Mouse (Mus musculus): ENCODE results near the gene Fbxo30. TPM values are rescaled to one million over a fixed set of nuclear protein-coding genes. Genes with fewer than 3 reads are reported as not detected.
"Not testable (repeated sequence)": the region's sequence is repeated elsewhere in the genome, so short reads cannot be mapped to it uniquely, and the experiment has no call there.

Gene Fbxo30
- total RNA-seq (2022), result 10 to 100 TPM; 13.6 to 19.0 (median 17.1) TPM

DNA sequence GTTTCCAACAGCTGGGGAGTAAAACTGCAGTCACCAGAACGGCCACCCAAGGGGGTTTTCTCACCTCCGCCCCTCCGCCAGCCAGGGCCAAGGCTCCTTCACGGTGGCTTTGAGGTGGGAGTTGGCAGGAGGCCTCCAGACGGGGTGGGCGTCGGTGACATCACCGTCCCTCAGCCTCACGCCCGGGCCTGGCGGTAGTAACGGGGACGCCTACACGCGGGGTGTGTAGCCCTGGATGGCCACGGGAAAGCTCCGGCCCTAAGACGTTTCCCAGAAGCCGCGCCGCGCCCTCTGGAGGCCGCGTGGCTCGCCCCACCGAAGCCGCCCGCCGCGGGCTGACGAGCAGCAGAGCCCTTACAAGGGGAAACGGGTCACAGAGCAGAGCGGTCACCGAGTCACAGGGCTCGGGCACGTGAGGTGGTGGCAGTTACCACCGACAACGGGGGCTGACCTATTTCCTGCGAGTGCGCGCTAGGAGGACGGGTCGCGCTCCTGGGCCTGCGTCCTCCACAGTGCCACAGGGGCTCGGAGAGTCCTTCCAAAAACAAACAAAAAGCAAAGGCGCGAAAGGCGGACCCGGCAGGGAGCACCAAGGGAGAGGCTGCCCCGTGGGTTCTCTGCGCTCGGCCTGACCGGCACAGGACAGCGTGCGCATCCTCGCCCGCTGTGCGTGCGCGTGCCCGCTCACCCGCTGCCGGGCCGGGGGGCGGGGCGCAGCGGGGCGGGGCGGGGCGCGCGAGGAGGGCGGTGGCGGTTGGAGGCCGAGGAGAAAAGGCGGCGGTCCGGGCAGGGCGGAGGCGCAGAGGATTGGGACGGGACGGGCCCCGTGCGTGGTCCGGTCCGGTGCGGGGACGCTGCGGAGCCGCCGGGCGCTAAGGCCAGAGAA lies at the start of gene Fbxo30:
Gene Fbxo30, plus strand, starts transcription at position 753 of the 886 bp plus-strand sequence.
- peak; percentile 90 to 93 for DNase-seq (ENCODE audit: low spot score in 2 of 2)

DNA sequence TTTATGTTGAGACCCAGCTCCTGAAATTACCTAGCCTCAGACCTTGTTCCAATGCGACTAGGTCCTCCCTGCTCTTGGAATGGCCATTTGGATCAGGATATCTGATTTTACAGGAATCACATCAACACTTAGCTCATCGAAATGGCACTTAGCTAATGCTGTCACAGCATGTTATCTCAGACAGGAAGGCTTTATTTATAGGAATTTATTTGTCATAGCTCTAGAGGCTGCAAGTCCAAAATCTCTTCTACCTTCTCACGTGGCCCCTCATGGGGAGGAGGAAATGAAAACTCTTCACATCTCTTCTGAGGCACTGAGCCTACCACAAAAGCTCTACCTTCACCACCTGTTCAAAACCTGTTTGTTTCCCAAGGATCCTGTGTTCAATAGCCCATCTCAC lies 47.9 kb upstream of the Fbxo30 start:
- DNase-seq (ENCODE audit: low spot score in 2 of 2), result no peak

DNA sequence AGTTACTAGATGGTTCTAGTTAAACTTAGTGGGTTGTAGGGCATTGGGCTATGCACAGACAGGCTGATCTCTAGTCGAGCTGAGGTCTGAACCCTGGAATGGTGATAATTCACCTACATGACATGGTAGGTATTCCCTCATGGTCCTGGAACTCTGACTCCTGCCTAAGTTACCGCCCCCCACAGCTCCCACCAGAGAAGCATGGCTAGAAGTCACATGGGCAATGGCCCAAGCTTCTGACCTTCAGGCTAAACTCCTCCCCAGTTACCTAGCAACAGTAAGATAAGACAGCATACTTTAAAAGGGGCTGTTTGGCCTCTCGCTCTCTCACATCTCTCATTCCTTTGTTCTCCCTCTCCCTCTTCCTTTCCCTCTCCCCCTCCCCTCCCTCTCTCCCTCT lies 38.1 kb upstream of the Fbxo30 start:
- not testable (repeated sequence) for DNase-seq (ENCODE audit: low spot score in 2 of 2)

DNA sequence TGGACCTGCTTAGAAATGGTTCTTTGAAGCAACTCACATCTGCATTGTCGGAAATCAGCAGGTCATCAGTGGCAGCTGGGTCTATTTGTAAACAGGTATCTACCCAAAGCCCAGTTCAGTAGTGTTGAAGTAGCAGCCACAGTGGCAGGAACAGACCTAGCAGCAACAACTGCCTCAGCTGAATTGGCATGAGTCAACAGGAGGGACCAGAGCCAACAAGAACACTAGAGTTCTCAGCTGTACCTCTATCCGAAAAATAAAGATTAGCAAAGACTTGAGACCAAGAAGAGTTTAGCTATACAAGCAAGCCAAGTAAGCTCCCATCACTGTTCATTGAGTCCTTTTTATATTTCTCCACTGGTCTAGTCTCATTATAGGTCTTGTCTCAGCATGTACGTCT lies 32.9 kb upstream of the Fbxo30 start:
- no peak for DNase-seq (ENCODE audit: low spot score in 2 of 2)

DNA sequence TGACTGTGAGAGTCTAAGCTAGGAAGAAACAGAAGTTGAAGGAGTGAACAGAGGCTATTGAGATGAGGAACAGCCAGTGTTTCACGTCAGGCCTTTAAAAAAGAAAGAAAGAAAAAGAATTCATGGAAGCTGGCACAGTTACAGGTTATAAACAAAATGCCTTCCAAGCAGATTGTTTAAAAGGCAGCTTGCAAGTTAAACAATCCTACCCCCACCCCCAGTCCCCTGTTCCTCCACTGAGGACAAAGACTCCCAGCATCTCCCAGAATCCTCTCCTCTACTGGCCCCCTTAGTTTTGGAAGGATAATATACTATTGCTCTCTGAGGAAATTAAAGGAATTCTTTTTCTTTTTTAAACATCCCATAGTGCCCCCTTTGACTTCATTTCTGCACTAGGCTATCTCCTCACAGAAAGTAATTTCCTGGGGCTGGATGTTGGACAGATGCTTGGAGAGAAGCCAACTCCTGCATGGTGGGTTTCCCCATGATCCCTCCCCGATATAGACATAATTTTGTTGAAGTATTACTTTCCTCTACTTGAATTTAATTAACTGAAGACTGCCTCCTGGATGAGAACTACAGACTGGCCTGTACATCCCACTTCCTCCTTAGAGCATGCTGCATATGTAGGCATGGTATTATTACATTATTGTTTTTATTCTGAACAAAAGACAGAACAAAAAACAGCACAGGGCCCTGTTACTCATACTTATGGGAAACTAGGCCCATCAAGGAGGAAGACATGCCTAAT lies 30.7 kb upstream of the Fbxo30 start:
- no peak for DNase-seq (ENCODE audit: low spot score in 2 of 2)

DNA sequence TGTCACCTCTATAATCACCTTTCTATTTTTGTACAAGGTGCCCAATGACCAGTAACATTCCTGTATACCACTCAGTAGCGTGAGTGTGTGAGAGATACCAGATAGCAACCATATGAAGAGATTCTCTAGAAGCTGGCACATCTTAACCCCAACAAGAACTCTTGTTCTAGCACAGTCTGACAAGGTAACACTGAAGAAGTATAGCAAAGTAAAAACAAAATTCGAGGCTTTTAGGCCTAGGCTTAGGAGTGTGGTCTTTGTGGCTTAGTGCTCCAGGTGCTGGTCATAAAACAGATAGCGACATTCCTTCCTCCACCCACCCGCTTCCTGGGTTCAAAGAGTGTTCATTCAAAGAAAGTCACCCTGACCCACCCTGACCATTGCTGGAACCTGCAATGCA lies 27.5 kb upstream of the Fbxo30 start:
- DNase-seq (ENCODE audit: low spot score in 2 of 2), result not testable (repeated sequence)

DNA sequence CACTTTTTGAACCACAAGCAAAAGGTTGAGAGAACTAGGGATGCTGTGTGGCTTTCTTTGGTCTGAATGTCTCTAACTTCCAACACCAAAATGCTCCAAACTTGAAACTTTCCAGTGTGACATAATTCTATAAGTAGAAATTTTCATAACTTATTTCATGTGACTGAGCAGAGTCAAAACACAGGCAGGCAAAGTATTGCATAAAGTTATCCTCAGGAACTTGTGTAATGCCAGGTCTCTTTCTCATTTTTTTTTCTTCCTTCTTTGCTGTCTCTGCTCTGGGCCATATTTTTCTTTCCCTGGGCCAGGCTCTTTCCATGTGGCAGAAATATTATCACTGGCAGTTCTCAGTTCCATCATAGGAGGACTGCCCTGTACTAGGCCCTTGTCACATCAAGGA lies 21.0 kb upstream of the Fbxo30 start:
- no peak for DNase-seq (ENCODE audit: low spot score in 2 of 2)

DNA sequence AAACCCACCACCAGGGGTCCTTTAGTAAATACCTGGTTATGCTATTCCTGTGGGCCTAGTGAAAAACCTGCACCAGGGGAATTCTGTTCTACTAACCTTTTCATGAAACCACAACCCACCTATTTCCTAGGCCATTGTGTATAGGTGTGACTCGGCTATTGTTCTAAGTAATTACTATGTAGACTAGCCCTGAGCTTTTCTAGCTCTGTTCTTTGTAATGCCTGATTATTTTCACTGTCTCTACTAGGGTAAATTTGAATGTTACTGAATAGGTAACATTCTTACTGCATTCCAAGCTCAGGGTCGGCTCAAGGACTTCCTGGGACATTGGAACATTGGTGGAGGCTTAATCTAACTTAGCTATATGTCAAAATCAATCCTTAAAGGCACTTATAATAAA lies 18.8 kb upstream of the Fbxo30 start:
- not testable (repeated sequence) for DNase-seq (ENCODE audit: low spot score in 2 of 2)

DNA sequence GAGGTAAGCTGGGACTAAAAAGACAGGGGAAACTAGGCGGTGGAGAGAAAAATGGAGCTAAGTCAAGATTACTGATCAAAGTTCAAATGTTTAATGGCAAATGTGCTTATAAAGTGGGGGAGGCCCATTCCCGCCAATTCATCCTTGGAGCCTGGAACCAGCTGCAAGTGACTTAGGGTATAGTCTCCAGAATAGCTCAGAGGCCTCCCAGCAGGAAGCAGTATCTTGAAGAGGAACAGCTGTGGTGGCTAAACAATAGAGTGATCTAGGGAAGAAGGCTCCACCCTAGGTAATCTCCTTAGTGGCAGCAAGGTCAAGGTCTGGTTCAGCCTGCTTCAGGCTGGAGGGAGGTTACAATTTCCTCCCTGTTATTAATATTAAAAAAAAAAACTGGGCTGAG lies 17.3 kb upstream of the Fbxo30 start:
- DNase-seq (ENCODE audit: low spot score in 2 of 2), result not testable (repeated sequence)

DNA sequence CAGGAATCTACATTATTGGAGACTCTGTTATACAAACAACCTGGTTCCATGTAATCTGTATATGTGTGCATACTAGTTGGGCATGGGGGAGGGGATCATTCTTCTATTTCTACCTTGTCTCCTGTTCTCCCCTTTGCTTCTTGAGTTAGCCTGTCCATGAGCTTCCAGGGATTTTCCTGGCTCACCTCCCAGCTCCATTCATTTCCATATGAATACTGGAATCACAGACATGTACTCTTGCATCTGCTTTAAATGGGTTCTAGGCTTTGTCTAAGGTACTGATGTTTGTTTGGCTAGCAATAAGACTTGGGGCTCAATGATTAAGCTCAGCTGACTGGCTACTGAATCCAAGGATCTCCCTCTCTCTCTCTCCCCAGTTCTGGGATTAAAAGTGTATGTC lies 12.0 kb upstream of the Fbxo30 start:
- no peak for DNase-seq (ENCODE audit: low spot score in 2 of 2)

DNA sequence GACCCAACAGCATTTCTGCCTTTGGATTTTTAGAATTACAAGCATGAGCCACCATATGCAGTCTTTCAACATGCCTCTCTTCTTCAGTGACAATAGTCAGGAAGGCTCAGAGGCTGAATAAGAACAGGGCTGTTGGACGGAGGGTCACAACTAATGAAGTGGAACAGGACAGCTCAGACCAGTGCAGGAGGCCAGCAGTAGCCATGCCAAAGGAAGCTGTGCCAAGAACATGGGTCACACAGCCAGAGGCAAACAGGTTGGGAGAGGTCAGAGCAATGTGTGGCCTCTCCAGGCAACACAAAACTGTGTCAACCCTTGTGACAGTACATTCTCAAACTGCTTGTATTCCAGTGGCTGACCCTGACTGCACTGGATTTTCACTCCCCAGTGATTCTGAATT lies 6.7 kb upstream of the Fbxo30 start:
- DNase-seq (ENCODE audit: low spot score in 2 of 2), result peak; percentile 53

DNA sequence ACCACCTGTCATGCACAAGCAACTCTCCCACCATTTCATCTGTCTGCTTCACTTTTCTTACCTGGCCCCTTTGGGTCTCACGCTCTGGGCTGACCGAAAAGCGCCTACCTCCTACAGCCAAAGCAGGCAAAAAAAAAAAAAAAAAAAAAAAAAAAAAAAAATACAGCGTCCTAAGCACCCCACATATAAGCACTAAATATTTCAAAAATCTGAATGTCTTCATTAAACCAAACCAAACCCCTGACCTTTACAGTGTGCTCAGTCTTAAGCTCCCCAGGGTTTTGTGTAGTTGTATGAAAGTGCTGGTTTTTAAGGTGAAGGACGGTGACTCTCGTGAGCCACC lies 924 bp upstream of the Fbxo30 start:
- no peak for DNase-seq (ENCODE audit: low spot score in 2 of 2)

DNA sequence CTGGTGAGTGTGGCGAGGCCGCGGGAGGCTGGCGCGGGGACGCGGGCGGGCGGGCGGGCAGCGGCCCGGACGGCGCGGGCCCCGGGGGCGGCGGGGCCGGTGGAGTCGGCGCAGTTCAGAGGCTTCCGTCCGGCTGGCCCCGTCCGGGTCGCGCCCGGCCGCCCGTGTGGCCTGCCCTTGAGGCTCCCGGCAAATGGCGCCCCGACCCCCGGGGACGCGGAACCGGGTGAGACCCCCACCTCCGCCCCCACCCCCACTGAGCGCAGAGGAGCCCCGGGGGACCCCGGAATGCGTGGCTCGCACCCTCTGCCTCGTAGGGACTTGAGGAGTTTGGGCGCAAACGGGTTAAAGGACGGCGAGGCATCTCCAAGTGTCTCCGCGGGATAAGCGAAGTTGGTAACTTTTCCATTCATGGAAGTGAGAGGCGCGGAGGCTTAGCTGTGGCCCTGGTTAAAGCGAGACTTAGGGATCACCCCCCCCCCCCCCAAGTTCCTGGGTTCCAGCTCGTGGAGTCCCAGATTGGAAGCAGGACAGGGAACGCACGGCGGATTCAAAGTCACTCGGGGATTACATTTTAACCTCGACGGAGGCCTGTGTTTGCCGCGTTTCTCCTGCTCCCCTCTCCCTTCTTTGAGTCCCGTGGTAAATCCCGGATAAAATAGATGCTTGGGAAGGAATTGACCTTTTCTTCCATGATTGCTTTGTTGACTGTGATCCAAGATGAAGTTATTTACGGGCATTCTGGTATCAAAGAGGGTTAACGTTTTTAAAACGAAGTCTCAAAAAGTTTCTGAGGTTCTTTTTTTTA lies 572 bp downstream of the Fbxo30 start:
- no peak for DNase-seq (ENCODE audit: low spot score in 2 of 2)

DNA sequence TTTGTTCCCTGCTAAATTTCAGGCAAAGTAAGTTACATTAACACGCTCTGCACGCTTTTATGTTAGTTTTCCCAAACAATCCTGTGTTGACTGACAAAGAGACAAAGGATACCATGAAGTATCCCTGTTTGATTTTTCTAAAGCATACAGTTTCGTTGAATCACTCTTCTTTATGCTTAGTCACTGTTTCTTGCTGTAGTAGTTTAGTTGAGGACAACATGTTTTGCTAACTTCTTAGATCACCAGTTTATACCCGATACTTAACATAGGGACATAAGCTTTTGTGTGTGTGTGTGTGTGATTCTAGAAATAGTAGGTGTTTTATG lies 1.1 kb downstream of the Fbxo30 start:
- DNase-seq (ENCODE audit: low spot score in 2 of 2), result no peak

DNA sequence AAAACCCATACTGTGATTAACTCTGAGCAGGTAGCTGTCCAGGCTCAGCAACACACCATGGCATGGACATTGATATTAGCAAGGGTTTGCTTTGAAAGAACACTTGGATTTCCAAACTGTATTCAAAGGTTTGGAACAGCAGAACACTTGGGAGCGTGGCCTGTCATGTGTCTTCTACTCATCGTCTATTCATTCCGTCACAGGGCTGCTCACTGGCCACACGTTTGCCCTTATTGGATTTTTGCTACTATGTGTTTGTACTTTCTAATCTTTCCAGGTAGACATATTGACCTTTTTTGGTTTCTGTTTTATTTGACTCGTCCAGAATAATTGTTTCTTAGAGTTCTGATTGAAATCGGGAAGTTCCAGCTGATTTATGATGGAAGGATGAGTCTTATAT lies 17.3 kb downstream of the Fbxo30 start:
- no peak for DNase-seq (ENCODE audit: low spot score in 2 of 2)

DNA sequence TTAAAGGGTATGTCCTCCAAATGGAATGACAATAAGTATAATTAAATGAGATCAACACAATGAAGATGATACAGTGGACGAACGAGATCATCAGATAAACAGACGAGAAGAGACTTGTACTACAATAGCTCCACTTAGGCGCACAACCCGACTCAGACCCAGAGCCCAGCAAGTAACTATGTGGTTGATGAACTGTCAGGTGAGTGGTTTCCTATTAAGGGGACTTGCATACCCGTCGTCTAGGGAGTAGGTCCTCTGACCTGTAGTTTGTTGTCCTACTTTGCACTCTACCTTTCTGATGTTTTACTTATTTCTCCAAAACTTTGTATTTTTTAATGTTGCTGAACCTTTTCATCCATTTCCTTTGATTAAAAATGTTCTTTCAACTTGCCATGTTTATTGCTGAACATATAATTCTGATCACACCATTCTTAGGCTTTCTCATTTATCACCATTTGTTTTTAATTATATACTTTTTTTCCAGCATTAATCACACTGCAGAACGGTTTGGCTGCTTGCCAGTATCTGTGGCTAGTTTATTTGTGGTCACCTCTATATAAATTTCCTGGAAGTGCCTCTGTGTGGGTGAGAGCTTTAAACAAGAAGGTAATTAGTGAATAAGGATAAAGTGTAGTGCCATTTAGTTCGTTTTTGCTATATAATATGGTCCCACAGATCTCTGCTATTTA lies 24.4 kb downstream of the Fbxo30 start:
- no peak for DNase-seq (ENCODE audit: low spot score in 2 of 2)

DNA sequence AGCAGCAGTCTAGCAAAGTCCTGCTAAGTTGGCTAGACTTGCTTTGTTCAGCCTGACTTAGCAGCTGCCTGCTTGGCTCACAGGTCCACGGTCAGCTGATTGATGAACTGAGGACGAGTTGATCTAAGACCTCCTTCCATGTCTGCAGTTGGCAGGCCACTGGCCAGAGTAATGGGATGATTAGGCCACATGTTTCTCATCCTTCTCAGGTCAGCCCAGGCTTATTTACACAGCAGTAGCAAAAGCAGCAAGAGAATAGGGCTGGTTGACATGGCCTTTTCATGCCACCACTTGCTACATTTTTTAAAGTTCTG lies 24.9 kb downstream of the Fbxo30 start:
- peak in 1 of 2 experiments; percentile 24 for DNase-seq (ENCODE audit: low spot score in 2 of 2)

DNA sequence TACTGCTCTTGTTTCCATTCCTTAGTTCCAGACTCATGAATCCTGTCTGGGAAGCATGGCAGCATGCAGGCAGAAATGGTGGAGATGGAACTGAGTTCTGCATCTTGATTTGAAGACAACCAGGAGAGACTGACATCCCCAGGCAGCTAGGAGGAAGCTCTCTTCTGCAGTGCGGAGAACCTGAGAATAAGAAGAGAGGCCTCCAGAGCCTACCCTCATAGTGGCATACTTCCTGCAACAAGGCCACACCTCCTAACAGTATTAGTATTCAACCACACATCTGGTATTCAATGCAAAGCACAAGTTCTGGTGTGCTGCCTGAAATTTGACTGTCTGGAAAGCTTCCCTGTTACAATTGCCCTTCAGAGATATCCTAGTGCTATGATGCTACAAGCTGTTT lies 28.7 kb downstream of the Fbxo30 start:
- DNase-seq (ENCODE audit: low spot score in 2 of 2), result no peak

DNA sequence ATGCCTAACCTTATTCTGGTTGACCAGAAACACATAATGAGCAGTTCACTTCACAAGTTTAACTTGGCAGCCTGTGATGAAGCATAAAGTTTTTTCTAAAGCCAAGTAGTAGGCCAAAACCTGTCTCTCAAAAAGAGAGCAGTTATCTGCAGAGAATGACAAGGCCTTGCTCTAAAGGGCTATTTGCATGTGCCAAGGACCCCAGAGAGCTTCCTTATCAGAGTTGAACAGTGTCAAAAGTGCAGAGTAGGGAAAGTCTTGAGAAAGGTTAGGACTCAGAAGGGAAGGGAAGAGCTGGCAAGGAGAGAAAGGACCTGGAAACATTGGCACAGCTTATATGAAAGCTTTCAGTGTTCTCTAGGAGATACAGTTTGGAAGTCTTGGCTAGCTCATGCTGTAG lies 29.4 kb downstream of the Fbxo30 start:
- DNase-seq (ENCODE audit: low spot score in 2 of 2), result no peak

DNA sequence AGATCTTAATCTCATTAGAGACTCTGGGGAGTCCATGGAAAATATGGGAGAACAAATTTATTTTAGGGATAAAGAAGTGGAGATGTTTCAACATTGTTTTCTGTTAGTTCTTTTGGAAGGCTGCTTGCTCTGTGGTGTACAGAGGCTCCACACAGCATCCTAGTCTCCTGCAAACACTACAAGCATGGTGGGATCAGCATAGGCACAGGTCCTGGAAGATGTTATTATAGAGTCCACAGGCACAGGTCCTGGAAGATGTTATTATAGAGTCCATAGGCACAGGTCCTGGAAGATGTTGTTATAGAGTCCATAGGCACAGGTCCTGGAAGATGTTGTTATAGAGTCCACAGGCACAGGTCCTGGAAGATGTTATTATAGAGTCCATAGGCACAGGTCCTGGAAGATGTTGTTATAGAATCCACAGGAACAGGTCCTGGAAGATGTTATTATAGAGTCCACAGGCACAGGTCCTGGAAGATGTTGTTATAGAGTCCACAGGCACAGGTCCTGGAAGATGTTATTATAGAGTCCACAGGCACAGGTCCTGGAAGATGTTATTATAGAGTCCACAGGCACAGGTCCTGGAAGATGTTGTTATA lies 36.8 kb downstream of the Fbxo30 start:
- not testable (repeated sequence) for DNase-seq (ENCODE audit: low spot score in 2 of 2)

DNA sequence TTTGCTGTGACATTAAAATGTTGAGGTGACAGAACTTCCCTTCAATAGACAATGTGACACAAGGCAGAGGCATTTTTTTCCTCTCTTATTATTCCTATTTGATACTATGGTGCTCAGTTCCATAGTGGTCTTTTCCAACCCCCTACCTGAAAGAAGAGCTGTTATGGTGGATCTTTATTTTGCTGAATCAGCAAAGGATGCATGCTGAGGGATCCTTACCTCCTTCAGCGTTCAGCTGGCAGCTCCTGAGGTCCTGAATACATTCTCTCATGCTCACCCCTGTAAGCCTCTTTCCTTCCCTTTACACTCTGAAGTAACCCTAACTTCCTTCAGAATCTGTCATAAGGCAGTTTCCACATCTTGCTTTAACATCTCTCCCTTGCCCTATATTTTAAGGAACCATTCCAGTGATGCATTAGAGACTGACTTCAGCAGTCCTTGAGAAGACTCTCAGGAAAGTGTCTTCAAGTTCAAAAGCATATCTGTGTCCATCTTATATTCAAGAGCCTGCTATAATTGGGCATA lies 38.4 kb downstream of the Fbxo30 start:
- DNase-seq (ENCODE audit: low spot score in 2 of 2), result no peak
